Mouse (Mus musculus): Measurements from ENCODE around the gene Aff4.
A peak's percentile ranks its signal among the peaks of the same experiment; 100 is the strongest.

Gene Aff4

GRCm38 (mm10) chr11:53463551-53464424 is 113.2 kb downstream of the Aff4 start:
- no peak for DNase-seq

GRCm38 (mm10) chr11:53466231-53466971 is 115.8 kb downstream of the Aff4 start:
- DNase-seq: peak; percentile 68

- no peak for DNase-seq
Observed at GRCm38 (mm10) chr11:53469294-53469967, 118.8 kb downstream of the Aff4 start.

GRCm38 (mm10) chr11:53469968-53470695 is 119.5 kb downstream of the Aff4 start, which contains the start of gene Gm9837:
Gm9837 (minus strand) TSS chr11:53470479.
- DNase-seq: peak; percentile 87
